Mouse (Mus musculus): ENCODE results near the gene Hmgb1.
A peak's percentile ranks its signal among the peaks of the same experiment; 100 is the strongest.

Hmgb1 gene

GRCm38 (mm10) chr5:149184844-149185186, 526 bp upstream of the Hmgb1 start:
- no peak for DNase-seq

GRCm38 (mm10) chr5:149183721-149184103, 577 bp downstream of the Hmgb1 start:
- DNase-seq = no peak

- no peak for DNase-seq
Measured at GRCm38 (mm10) chr5:149183122-149183521, 1.2 kb downstream of the Hmgb1 start.

- DNase-seq = no peak
Measured at GRCm38 (mm10) chr5:149182186-149182870, 2.0 kb downstream of the Hmgb1 start.

GRCm38 (mm10) chr5:149179826-149180225, 4.5 kb downstream of the Hmgb1 start:
- DNase-seq = no peak

GRCm38 (mm10) chr5:149178095-149178494, 6.2 kb downstream of the Hmgb1 start:
- no peak for DNase-seq

GRCm38 (mm10) chr5:149175736-149176135, 8.6 kb downstream of the Hmgb1 start:
- no peak for DNase-seq

- DNase-seq = no peak
Measured at GRCm38 (mm10) chr5:149174527-149174926, 9.8 kb downstream of the Hmgb1 start.

- no peak for DNase-seq
Measured at GRCm38 (mm10) chr5:149172246-149172645, 12.0 kb downstream of the Hmgb1 start.

- DNase-seq = no peak
Measured at GRCm38 (mm10) chr5:149170841-149171588, 13.3 kb downstream of the Hmgb1 start.

- peak; percentile 11 for DNase-seq
Measured at GRCm38 (mm10) chr5:149168816-149169215, 15.5 kb downstream of the Hmgb1 start.

- no peak for DNase-seq
Measured at GRCm38 (mm10) chr5:149168051-149168450, 16.2 kb downstream of the Hmgb1 start.

GRCm38 (mm10) chr5:149166011-149166410, 18.3 kb downstream of the Hmgb1 start:
- no peak for DNase-seq

GRCm38 (mm10) chr5:149164881-149165280, 19.4 kb downstream of the Hmgb1 start:
- DNase-seq = no peak

GRCm38 (mm10) chr5:149162890-149163289, 21.4 kb downstream of the Hmgb1 start:
- DNase-seq = no peak

- DNase-seq = no peak
Measured at GRCm38 (mm10) chr5:149160469-149160868, 23.8 kb downstream of the Hmgb1 start.

GRCm38 (mm10) chr5:149159021-149159420, 25.3 kb downstream of the Hmgb1 start:
- no peak for DNase-seq

- no peak for DNase-seq
Measured at GRCm38 (mm10) chr5:149156886-149157563, 27.3 kb downstream of the Hmgb1 start.

- DNase-seq = no peak
Measured at GRCm38 (mm10) chr5:149152774-149153155, 31.5 kb downstream of the Hmgb1 start.

GRCm38 (mm10) chr5:149152063-149152773, 32.1 kb downstream of the Hmgb1 start:
- DNase-seq = no peak

- DNase-seq = no peak
Measured at GRCm38 (mm10) chr5:149150882-149151281, 33.4 kb downstream of the Hmgb1 start.

GRCm38 (mm10) chr5:149147386-149148000, 36.8 kb downstream of the Hmgb1 start:
- no peak for DNase-seq

GRCm38 (mm10) chr5:149146691-149147090, 37.6 kb downstream of the Hmgb1 start:
- no peak for DNase-seq

Data from right cerebral cortex, postnatal 4 days (tissue).